Mouse (Mus musculus) bone marrow macrophage, adult 2 months (primary cell): ENCODE measurements around the gene Tasp1.

Experiments used
- CTCF ChIP-seq: IDR thresholded peaks from 2 replicates; pipeline ENCODE4 v1.5.1; 2012; ENCODE audit warnings: low read depth, mild to moderate bottlenecking, low read length, moderate library complexity
- POLR2A ChIP-seq: IDR thresholded peaks from 2 replicates; pipeline ENCODE4 v1.6.1; 2012; ENCODE audit warnings: mild to moderate bottlenecking, low read depth, low read length, borderline replicate concordance

- TF ChIP-seq CTCF (no peak), POLR2A (no peak)
Measured at GRCm38 (mm10) chr2:139924937-139925336, 141.7 kb downstream of the Tasp1 start.
